Mouse (Mus musculus): ENCODE data around the gene Edrf1. TPM values are rescaled to one million over a fixed set of nuclear protein-coding genes. Genes with fewer than 3 reads are reported as not detected.

Gene Edrf1
- polyA plus RNA-seq, 1 experiment from 2014 or later = 29.8 TPM

- no peak for ATAC-seq (ENCODE audit: insufficient number of reproducible peaks, insufficient read depth, low FRiP score, low TSS enrichment)
- Histone ChIP-seq H3K4me2 (replicated peaks) (no peak overlapping the region), H3K27me3 (no peaks in the 10 kb centered on the region), H3K27ac (no peak overlapping the region), H3K9ac (no peak overlapping the region), H3K36me3 (peaks cover 16% of the 10 kb centered on the region; the same call in 1 of the 2 replicates), H3K4me3 (no peak overlapping the region), H3K9me3 (no peaks in the 10 kb centered on the region), H3K4me1 (no peaks in the 10 kb centered on the region)
- WGBS = 98% methylated on average over 7 of the region's 7 CpGs
Observed at GRCm38 (mm10) chr7:133701366-133701765, 64.0 kb downstream of the Edrf1 start.

- no peaks in the 10 kb centered on the region for H3K9me3 ChIP-seq
- no peak overlapping the region for H3K9ac ChIP-seq
- no peak overlapping the region for H3K27ac ChIP-seq
- H3K4me2 ChIP-seq (replicated peaks) = no peak overlapping the region
- ATAC-seq (ENCODE audit: insufficient number of reproducible peaks, insufficient read depth, low FRiP score, low TSS enrichment) = no peak
- H3K36me3 ChIP-seq = peaks cover 9% of the 10 kb centered on the region; the same call in 1 of the 2 replicates
- H3K27me3 ChIP-seq = no peaks in the 10 kb centered on the region
- no peaks in the 10 kb centered on the region for H3K4me1 ChIP-seq
- 91% methylated on average over 10 of the region's 10 CpGs for whole genome bisulfite sequencing
- no peak overlapping the region for H3K4me3 ChIP-seq
Observed at GRCm38 (mm10) chr7:133702333-133702732, 65.0 kb downstream of the Edrf1 start.

GRCm38 (mm10) chr7:133703906-133704305 is 66.6 kb downstream of the Edrf1 start:
- Histone ChIP-seq H3K9me3 (no peaks in the 10 kb centered on the region), H3K27me3 (no peaks in the 10 kb centered on the region), H3K4me3 (no peak overlapping the region), H3K4me2 (replicated peaks) (no peak overlapping the region), H3K9ac (no peak overlapping the region), H3K4me1 (0 out of 2 replicates have a peak, but pooled peaks cover 2% of the 10 kb centered on the region), H3K36me3 (peaks cover 7% of the 10 kb centered on the region; the same call in 1 of the 2 replicates), H3K27ac (no peak overlapping the region)
- ATAC-seq (ENCODE audit: insufficient number of reproducible peaks, insufficient read depth, low FRiP score, low TSS enrichment) = no peak
- WGBS = 89% methylated on average over 7 of the region's 7 CpGs

GRCm38 (mm10) chr7:133707301-133707700 is 70.0 kb downstream of the Edrf1 start:
- Histone ChIP-seq H3K9ac (no peak overlapping the region), H3K4me1 (peaks cover 10% of the 10 kb centered on the region), H3K9me3 (no peaks in the 10 kb centered on the region), H3K4me2 (replicated peaks) (no peak overlapping the region), H3K27me3 (no peaks in the 10 kb centered on the region), H3K27ac (no peak overlapping the region), H3K4me3 (no peak overlapping the region), H3K36me3 (peaks cover 10% of the 10 kb centered on the region)
- no peak for ATAC-seq (ENCODE audit: insufficient number of reproducible peaks, insufficient read depth, low FRiP score, low TSS enrichment)
- 88% methylated on average over 2 of the region's 2 CpGs for WGBS

- Histone ChIP-seq H3K36me3 (peaks cover 90% of the 10 kb centered on the region), H3K4me2 (replicated peaks) (no peak overlapping the region), H3K9ac (no peak overlapping the region), H3K4me1 (no peaks in the 10 kb centered on the region), H3K9me3 (no peaks in the 10 kb centered on the region), H3K27me3 (no peaks in the 10 kb centered on the region), H3K4me3 (no peak overlapping the region), H3K27ac (no peak overlapping the region)
- WGBS = 79% methylated on average over 4 of the region's 4 CpGs
- ATAC-seq (ENCODE audit: insufficient number of reproducible peaks, insufficient read depth, low FRiP score, low TSS enrichment) = no peak
Observed at GRCm38 (mm10) chr7:133715387-133715786, 78.0 kb downstream of the Edrf1 start.

- no peak for ATAC-seq (ENCODE audit: insufficient number of reproducible peaks, insufficient read depth, low FRiP score, low TSS enrichment)
- Histone ChIP-seq H3K4me2 (replicated peaks) (no peak overlapping the region), H3K27ac (no peak overlapping the region), H3K9me3 (no peaks in the 10 kb centered on the region), H3K4me1 (no peaks in the 10 kb centered on the region), H3K9ac (no peak overlapping the region), H3K36me3 (peaks cover 97% of the 10 kb centered on the region), H3K4me3 (no peak overlapping the region), H3K27me3 (no peaks in the 10 kb centered on the region)
- 91% methylated on average over 1 of the region's 1 CpGs for WGBS
Observed at GRCm38 (mm10) chr7:133718580-133718979, 81.2 kb downstream of the Edrf1 start.

- Histone ChIP-seq H3K9ac (no peak overlapping the region), H3K9me3 (no peaks in the 10 kb centered on the region), H3K36me3 (peaks cover 92% of the 10 kb centered on the region), H3K27ac (no peak overlapping the region), H3K27me3 (no peaks in the 10 kb centered on the region), H3K4me3 (no peak overlapping the region), H3K4me2 (replicated peaks) (no peak overlapping the region), H3K4me1 (no peaks in the 10 kb centered on the region; the same call in 1 of the 2 replicates)
- ATAC-seq (ENCODE audit: insufficient number of reproducible peaks, insufficient read depth, low FRiP score, low TSS enrichment) = no peak
- 91% methylated on average over 11 of the region's 11 CpGs for WGBS
Observed at GRCm38 (mm10) chr7:133720616-133721015, 83.3 kb downstream of the Edrf1 start.

Other genes with a start within 250 kb of the Edrf1 start
- not detected in 2 replicates for gene Tex36, start 35.4 kb upstream of the Edrf1 start, polyA plus RNA-seq (2016; fragmentation: Nextera tagmentation; extraction: Ambion mirVana)
- gene Mmp21, start 42.5 kb downstream of the Edrf1 start, polyA plus RNA-seq (2016; fragmentation: Nextera tagmentation; extraction: Ambion mirVana) = 0.12 TPM in 1 of 2 replicates, not detected in the other
- 189 and 201 TPM in 2 replicates for gene Bccip, start 71.8 kb downstream of the Edrf1 start, polyA plus RNA-seq (2016; fragmentation: Nextera tagmentation; extraction: Ambion mirVana)
- 35.6 and 38.2 TPM in 2 replicates for gene Uros, start 72.5 kb downstream of the Edrf1 start, polyA plus RNA-seq (2016; fragmentation: Nextera tagmentation; extraction: Ambion mirVana)
- 0.43 and 0.53 TPM in 2 replicates for gene Fank1, start 139.3 kb downstream of the Edrf1 start, polyA plus RNA-seq (2016; fragmentation: Nextera tagmentation; extraction: Ambion mirVana)
- 27.3 and 28.3 TPM in 2 replicates for gene Dhx32, start 145.2 kb downstream of the Edrf1 start, polyA plus RNA-seq (2016; fragmentation: Nextera tagmentation; extraction: Ambion mirVana)